Mouse (Mus musculus) heart, adult 11 months (tissue): Measurements from ENCODE around the gene E4f1.

Experiments used
- DNase-seq: peaks from one replicate; pipeline ENCODE4 v3.0.0; 2022

The E4f1 gene

DNA sequence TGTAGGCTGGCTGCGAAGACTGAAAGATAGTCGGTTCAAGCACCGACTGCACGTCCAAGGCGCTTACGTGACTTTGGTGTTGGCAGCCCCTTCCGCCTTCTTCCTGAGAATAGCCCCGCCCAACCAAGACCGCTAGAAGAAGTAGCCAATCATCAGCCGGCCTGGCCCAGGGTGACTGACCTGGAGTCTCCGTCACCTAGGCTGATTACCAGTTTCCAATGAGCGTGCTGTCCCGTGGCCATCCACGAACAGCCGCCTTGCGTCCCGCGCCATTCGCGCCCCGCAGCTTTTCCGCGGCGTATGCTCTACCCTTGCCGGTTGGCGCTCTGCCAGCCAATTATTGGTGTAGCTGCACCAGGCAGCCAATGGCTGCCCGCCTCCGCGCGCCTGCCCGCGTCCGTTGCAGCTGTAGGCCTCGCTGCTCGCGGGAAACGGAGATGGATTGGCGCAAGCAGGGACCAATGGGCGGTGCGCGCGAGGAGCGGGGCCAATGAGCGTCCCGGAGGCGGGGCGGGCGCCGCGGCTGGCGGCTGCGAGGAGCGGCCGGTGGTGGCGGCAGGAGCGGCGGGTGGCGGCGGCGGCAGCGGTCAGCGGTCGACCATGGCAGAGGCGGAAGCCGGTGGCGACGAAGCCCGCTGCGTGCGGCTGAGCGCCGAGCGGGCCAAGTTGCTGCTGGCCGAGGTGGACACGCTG, at the start of gene E4f1, which contains the start of gene Pgp:
TSS of gene E4f1 (minus strand) at position 404 of the 693 bp plus-strand sequence.
TSS of gene Pgp (plus strand) at position 483 of the 693 bp plus-strand sequence.
- DNase-seq = peak; percentile 100

DNA sequence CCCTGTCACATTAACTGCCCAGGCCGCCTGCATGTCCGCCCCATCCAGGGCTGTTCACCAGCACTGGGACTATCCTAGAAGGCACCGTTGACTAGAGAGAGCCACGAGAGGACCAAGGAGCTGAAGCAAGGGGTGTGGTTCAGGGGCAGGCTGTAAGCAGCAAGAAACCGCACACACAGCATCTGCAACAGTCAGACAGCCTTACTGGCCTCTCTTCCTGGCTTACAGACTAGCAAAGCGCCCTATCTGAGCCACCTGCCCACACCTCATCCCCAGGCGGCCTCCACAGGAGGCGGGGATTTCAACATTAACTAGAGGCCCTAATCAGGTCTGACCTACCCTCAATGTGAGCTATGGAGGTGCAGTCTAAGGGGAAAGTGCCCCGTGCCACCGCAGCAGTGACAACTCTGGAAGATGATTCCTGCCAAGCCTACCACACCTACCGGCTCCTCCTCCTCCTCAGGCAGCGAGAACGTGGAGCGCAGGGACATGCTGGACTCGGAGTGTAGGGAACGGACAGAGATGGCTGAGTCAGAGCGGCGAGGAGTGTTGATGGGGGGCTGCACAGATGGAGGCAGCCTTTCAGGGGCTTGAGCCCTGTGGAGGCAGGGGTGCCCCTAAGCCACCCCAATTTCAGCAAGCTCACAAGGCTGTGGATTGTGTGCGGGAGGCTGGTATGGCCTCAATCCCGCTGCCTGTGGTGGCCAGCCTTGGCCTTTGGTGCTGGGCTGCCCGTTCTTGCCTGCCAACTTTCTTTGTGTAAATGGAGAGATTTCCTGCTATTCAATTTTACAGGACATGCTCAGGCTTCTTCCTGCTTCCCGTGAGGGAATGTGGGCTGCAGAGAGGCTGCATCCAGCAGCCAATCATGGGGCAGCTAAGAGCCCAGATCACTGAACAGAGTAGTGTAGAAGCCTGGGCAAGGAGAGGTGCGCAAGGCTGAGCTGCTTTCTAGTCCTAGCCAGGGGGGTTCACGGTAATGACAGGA, 44.5 kb upstream of the E4f1 start:
- DNase-seq = peak; percentile 96

DNA sequence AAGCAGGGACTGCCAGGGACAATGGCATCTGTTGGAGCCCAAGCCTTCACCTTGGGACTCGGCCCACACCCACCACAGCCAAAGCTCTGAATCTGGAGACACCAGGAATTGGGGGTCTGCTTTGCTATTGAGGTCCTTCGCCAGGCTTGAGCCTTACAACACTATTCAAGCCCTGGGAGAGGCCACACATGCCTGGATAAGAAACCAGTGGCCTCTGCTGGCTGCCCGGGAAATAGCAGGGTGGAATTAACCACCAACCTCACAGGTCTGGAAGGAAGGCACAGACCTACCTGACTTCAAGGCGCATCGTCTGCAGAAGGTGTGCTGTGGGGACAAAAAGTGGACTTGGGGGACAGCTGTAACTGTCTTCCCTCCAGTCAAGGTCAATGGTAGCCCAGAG, 43.5 kb upstream of the E4f1 start:
- DNase-seq = peak; percentile 94

DNA sequence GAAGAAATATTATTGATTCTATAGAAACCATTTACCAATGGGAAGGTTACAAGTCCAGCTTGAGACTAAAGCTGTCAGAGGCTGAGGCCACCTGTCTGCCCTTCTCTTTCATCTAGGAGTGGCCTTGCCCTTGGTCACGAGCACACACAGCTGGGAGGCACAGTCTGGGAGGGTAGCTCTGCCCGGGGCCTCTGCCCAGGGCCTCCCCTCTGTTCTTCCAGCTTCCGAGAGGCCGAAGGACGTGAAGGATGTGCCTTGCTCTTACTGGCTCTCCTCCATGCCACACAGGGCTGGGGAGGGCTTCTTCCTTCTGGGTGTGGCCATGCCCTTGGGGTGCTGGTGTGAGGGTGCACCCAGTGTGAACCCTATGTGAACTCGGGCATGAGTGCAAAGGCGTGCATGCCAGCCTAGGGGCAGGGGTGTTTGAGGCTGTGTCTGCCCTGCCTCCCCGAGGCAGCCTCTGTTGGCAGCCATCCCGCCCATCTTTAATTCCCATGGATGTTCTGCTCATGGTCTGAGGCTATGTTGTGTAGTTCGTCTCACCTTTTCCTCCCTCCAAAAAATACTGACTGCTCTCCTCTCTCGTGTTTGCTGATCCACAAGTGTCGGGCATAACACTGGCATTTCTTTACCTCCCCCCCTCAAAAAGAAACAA, 37.8 kb upstream of the E4f1 start:
- no peak for DNase-seq

DNA sequence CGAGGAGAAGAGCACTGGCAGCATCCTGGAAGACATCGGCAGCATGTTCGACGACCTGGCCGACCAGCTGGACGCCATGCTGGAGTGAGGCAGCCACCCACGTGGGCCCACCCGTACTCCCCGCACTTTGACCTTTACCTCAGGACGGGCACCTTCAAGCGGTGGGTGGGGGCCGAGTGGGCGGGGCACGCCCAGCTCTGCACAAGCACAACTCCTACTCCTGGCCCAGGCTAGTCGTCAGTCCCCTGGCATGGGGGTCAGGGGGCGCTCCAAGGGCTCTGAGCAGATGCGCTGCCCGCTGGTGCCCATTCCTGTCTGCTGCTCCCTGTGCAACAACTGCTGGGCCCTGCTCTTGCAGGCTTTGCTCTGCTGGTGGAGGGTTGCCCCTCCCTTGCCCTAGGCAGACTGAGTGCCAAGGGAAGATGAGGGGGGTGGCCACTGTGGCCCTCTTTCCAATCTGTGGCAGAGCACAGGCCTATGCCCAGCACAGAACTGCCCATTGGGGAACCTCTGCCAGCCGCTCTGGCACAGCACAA, 37.1 kb upstream of the E4f1 start:
- no peak for DNase-seq

DNA sequence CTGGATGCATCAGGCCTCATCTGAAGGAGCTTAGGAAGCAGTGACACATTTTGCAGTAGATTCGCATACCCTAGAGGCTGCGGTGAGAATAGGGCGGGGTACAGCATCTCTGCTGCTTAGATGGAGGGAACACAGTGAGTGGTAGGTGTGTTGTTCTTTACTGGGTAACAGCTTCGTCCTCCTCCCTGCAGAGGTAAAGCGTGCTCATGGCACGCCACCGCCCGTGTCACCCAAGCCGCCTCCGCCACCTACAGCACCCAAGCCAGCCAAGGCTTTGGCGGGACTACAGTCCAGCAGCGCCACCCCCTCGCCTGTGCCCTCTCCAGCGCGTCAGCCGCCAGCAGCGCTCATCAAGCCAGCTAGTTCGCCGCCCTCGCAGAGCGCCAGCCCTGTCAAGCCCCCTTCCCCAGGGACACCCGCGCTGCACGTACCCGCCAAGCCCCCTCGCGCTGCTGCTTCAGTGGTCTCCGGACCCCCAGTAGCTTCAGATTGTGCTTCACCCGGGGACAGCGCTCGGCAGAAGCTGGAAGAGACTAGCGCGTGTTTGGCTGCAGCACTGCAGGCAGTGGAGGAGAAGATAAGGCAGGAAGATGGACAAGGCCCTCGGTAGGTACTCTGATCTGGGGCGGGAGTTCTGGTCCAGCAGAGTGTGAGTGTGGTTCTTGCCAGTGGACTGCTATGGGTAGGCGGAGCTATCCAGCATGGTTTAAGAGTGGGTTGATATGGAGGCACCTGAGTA, 36.4 kb upstream of the E4f1 start:
- peak; percentile 90 for DNase-seq

DNA sequence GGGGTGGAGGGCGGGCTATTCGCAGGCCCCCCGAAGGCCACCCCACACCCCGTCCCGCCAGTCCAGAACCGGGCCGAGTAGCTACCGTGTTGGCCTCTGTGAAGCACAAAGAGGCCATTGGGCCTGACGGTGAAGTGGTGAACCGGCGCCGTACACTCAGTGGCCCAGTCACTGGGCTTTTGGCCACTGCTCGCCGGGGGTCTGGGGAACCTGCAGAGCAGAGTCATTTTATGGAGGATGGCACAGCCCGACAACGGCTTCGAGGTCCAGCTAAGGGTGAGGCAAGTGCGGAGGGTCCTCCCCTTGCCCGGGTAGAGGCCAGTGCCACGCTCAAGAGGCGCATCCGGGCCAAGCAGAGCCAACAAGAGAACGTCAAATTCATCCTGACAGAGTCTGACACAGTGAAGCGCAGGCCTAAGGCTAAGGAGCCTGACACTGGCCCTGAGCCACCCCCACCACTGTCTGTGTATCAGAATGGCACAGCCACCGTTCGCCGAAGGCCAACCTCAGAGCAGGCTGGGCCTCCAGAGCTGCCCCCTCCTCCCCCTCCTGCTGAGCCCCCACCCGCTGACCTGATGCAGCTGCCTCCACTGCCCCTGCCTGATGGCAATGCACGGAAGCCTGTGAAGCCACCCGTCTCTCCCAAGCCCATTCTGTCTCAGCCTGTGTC, 35.3 kb upstream of the E4f1 start:
- no peak for DNase-seq

DNA sequence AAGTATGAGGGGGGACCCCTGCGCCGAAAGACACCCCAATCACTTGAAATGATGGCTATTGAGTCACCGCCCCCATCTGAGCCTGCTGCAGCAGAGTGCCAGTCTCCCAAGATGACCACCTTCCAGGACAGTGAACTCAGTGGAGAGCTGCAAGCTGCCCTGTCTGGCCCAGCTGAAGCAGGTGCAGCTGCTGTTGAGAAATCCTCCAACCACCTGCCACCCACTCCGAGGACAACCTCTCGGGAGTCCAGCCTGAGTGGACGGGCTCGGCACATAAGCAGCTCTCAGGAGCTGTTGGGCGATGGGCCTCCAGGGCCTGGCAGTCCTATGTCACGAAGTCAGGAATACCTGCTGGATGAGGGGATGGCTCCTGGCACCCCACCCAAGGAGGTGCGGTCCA, 34.0 kb upstream of the E4f1 start:
- DNase-seq = no peak

DNA sequence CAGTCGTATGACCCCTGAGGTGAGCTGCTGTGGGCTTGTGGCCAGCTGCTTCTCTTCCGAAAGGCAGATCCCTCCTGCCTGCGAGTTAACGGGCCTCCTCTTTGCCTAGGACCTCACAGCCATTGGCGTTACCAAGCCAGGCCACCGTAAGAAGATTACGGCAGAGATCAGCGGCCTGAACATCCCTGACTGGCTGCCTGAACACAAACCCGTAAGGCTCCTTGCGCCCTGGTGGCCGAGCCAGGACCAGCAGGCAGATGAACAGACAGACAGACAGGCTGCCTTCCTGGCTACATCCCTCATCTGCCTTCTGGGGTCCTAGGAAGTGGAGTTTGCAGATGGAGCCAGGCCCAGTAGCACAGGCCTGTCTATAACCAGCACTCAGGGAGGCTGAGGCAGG, 32.1 kb upstream of the E4f1 start:
- no peak for DNase-seq

DNA sequence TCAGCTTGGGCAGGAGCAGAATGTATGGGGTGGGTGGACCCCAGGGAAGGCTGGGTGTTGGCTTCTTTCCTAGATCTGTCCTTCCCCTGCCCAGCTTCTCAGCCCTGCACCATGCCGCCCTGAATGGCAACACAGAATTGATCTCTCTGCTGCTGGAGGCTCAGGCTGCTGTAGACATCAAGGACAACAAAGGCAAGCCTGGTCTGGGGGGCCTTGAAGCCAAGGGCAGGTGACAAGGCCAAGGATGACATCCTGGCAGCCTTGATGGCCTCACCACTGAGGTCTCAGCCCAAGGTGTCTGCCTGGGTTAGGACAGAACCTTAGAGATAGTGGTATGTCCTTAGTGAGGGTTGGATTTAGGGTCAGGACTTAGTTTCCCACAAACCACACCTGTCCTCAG, 25.9 kb upstream of the E4f1 start:
- DNase-seq = no peak

DNA sequence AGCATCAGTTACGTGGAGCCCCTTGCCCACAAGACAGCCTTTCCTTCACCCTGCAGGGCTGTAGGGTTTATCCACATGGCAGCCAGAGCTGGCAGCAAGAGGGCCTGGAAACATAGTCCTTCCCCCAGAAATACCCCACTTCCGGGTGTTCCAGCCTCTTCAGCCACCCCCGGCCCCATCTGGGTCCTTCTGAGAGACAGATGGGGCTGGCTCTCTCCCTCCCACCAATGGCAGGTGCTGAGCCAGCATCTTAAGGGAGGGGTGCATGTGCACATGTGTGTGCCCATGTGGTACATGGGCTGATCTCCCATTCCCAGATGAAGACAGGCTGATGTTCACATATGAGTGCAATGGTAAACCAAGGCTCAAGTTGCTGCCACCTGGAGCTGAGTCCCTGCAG, 25.3 kb upstream of the E4f1 start:
- DNase-seq = peak; percentile 85

DNA sequence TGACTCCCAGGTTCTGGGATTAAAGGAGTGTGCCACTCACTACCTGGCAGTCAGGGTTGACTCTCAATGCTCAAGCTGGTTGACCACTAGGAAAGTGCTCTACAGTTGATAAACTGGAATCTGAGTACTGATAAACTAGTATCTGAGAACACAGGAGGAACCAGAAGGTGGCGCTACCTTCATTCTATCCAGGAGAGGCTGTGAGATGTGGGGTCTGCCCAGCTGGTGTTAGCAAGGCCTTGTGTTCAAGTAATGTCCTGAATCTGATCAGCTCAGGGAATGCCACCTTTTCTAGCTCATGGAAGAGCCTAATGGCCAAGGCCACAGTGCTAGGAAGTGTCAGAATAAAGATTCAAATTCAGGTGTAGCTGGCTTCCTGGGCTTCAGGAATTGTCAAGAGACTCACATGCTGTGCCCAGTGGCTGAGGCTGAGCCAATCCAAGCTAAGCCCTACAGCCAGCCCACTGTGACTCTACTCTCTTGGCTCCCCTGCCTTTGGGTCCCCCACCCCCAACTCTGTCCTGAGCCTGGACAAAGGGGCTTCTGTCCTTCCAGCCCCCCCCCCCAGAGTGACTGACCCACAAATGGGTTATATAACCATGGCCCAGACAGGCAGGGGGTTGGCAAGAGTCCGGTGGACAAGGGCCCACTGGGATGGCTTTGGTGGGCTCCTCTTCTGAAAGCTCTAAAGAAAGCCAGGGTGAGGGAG, 24.7 kb upstream of the E4f1 start:
- DNase-seq = peak; percentile 83

DNA sequence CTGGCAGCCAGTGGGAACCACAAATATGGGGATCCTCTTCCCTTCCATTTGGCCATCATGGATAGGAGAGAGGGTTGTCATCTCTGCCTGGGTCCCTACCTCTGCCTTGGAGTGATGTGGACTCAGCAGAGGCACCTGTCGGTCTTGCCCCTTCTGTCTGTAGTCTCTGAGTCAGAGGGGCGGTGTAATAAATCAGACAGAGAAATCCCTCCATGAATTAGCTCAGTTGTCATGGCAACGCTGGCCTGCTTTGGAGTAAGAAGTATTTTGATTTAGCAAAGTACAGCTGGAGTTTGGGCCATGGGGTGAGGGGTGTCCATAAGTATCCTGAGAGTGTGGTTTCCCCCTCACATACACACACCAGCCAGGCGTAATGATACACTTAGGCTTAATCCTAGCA, 20.3 kb upstream of the E4f1 start:
- DNase-seq = no peak

DNA sequence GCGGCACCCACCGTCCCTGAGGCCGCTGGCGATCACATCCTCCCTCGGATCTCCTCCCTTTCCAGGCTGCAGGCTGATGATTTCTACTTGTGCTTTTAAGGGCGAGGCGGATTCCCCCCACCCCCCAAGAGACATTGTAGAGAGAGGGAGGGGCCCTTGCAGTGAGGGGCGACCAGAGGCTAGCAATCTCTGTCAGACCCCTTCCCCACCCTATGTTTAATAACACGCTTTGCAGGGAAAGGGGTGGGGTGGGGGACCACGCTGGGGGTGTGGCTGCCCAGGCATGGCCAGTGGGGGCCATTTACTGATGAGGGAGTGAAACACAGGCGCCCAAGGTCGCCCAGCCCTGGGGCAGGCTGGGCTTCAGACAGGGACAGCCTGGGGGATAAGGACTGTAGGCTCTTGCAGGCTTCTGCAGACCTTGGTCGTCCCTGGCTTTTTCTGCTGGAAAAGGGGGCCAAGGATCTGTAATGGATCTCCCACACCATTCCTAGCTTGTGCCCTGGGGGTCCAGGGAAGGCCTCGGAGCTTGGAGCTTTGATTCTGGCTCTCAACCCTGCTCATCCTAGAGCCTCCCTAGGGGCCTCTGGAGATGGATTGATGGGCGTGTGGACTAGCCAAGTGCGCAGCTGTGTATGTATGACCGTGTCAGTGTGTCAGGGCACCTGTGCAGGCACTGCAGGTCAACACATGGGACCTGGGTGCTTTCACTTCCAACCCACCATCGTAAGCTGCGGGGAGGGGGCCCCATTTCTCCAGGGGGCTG, 19.3 kb upstream of the E4f1 start:
- no peak for DNase-seq

DNA sequence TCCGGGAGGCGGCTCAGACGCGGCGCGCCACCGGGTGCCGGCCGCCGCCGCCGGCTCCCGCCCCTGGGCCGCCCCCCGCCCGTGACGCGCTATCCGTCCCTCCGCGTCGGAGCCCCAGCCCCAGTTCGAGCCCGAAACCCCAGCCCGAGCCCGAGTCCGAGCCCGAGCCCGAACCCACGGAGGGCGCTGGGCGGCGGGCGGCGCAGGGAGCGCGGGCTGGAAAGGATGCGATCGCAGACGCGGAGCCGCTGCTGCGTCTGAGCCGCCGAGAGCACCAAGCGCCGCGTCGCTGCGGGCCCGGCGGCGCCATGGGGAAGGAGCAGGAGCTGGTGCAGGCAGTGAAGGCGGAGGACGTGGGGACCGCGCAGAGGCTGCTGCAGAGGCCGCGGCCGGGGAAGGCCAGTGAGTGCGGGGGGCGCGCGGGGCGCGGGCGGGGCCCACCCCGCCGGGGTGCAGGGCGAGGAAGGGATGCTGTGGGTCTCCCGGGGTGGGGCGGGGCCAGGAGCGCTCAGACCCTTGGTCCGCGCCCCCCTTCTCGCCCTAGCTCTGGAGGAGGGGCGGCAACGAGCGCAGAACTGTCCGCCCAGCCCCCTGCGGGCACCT, 18.6 kb upstream of the E4f1 start:
- peak; percentile 91 for DNase-seq

DNA sequence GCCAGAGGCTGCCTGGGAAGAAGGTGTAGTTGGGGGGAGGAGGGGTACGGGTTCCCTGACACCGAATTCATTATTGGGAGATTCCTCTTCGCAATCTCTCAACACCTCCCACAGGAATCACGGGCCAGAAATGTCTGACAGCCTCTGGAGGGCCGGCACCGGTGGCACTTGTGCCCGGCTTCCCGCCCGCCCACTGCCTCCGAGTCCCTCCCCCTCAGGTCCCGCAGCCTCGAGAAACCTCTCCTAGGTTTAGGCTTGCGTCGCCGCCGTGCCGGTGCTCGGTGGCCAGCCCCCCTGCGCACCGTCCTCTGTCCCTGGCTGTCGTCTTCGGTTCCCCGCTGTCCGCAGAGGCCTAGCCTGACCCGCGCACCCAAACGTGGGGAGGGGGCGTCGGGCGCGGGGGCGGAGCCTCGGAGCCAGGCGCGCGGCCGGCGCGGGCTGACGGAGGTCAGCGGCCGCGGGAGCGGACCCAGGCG, 18.1 kb upstream of the E4f1 start, which contains the start of gene Caskin1:
TSS of gene Caskin1 (plus strand) at position 416 of the 476 bp plus-strand sequence.
- DNase-seq = no peak

DNA sequence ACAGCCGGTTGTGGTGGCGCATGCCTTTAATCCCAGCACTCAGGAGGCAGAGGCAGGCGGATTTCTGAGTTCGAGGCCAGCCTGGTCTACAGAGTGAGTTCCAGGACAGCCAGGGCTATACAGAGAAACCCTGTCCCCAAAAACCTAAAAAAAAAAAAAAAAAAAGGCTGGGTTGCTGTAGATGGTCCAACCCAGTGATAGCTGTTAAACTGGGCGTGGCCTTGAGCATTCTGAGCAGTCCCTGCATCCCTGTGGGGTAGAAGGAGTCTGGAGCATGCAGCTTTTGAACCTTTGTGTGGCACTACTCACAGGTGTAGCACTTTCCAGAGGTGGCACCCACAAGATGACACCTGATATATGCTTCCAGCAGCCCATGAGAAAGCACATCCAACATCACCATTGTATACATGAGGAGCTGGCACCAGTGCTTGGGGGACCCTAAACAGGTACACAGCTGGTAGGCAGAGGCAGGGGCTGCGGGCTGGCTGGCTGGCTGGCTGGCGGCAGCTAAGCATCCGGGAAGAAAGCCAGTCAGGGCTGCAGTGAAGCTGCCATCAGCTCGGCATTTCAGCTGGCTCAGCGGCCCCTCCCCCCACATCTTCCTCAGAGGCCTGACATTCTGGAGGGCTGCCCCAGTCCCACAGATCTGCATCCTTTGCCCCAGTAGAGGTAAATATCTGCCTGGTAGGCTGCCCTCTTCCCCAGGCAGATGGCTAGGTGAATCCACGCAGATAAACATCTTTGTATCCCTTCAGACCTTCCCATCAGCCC, 15.2 kb upstream of the E4f1 start:
- no peak for DNase-seq

DNA sequence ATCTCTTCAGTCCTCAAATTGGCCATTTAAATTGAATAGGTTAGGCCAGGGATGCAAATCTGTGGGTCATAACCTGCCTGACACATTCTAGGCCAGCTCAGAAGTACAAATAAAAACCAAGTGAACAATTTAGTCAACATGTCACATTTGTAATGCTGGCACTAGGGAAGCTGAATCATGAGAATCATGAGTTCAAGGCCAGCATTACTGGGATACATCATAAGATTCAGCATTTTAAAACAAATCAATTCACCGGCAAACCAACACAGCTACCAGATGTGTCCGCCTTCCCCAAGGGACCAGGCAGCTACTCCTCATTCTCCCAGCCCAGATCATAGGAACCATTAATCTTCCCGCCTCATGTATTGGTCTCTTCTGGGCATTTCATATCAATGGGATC, 13.4 kb upstream of the E4f1 start:
- no peak for DNase-seq
